Mouse (Mus musculus) limb, embryonic 10.5 days (tissue): ENCODE measurements around the gene Klf11. TPM values are rescaled to one million over a fixed set of nuclear protein-coding genes. Genes with fewer than 3 reads are reported as not detected.

ENCODE experiments used
- DNase-seq: peaks from one replicate; pipeline ENCODE4 v3.0.0-alpha.2; 2017; ENCODE audit warnings: low spot score
- H3K27ac ChIP-seq: fragments of 300-500 bp; sonication (generic); 2 replicates; pipeline ENCODE4 v1.5.1; 2016; ENCODE audit warnings: mild to moderate bottlenecking
- H3K27me3 ChIP-seq: fragments of 300-500 bp; sonication (generic); 2 replicates; pipeline ENCODE4 v1.6.1; 2016; ENCODE audit warnings: low read depth, mild to moderate bottlenecking; ENCODE audit not compliant: poor library complexity, severe bottlenecking
- H3K36me3 ChIP-seq: fragments of 300-500 bp; sonication (generic); 2 replicates; pipeline ENCODE4 v1.6.1; 2016; ENCODE audit warnings: mild to moderate bottlenecking, moderate library complexity
- H3K4me1 ChIP-seq: fragments of 300-500 bp; sonication (generic); 2 replicates; pipeline ENCODE4 v1.6.1; 2016
- H3K4me3 ChIP-seq: fragments of 300-500 bp; sonication (generic); 2 replicates; pipeline ENCODE4 v1.5.1; 2016; ENCODE audit warnings: mild to moderate bottlenecking, moderate library complexity
- H3K9me3 ChIP-seq: fragments of 300-500 bp; sonication (generic); replicated peaks from 2 replicates; pipeline ENCODE4 v1.6.1; 2016; ENCODE audit warnings: mild to moderate bottlenecking
- WGBS: fragments of 180-500 bp; shearing (Covaris S2); methylation state at CpG from one replicate; pipeline ENCODE4 v1.1.7; 2016; 5-methylcytosine and 5-hydroxymethylcytosine counted together
- polyA plus RNA-seq: library from polyadenylated mRNA; unstranded; fragments of >200 nt; fragmentation: Nextera tagmentation; extraction: Ambion mirVana; gene quantifications from 2 replicates; pipeline ENCODE4 v1.2.1, GENCODE M21; 2016

Klf11 gene
- polyA plus RNA-seq, 1 experiment from 2014 or later: 9.5 TPM

GRCm38 (mm10) chr12:24661100-24661499, 10.0 kb downstream of the Klf11 start:
- no peak overlapping the region for H3K4me3 ChIP-seq
- peaks cover 64% of the 10 kb centered on the region for H3K36me3 ChIP-seq
- H3K4me1 ChIP-seq: no peaks in the 10 kb centered on the region
- H3K9me3 ChIP-seq: no peaks in the 10 kb centered on the region
- no peak for DNase-seq
- no peak overlapping the region for H3K27ac ChIP-seq
- H3K27me3 ChIP-seq: no peaks in the 10 kb centered on the region
- 93% methylated on average over 4 of the region's 4 CpGs for WGBS

GRCm38 (mm10) chr12:24662131-24662530, 11.1 kb downstream of the Klf11 start:
- Histone ChIP-seq H3K36me3 (peaks cover 53% of the 10 kb centered on the region), H3K27ac (no peak overlapping the region), H3K4me3 (no peak overlapping the region), H3K9me3 (no peaks in the 10 kb centered on the region), H3K4me1 (no peaks in the 10 kb centered on the region), H3K27me3 (no peaks in the 10 kb centered on the region)
- no peak for DNase-seq
- 85% methylated on average over 5 of the region's 5 CpGs for WGBS

- DNase-seq: no peak
- Histone ChIP-seq H3K4me3 (peak overlapping the region; percentile 69), H3K4me1 (peaks cover 22% of the 10 kb centered on the region), H3K9me3 (no peaks in the 10 kb centered on the region), H3K36me3 (no peaks in the 10 kb centered on the region), H3K27ac (peak overlapping the region; percentile 70; the same call in 1 of the 2 replicates), H3K27me3 (peaks cover 68% of the 10 kb centered on the region)
- WGBS: 12% methylated on average over 9 of the region's 9 CpGs
These were observed 29.0 kb downstream of the Klf11 start for GRCm38 (mm10) chr12:24680096-24680491.

- peak; percentile 65 for DNase-seq
- Histone ChIP-seq H3K27ac (peak overlapping the region; percentile 70), H3K4me3 (peak overlapping the region; percentile 69), H3K9me3 (no peaks in the 10 kb centered on the region), H3K27me3 (peaks cover 69% of the 10 kb centered on the region), H3K36me3 (no peaks in the 10 kb centered on the region), H3K4me1 (peaks cover 22% of the 10 kb centered on the region)
- 1% methylated on average over 61 of the region's 61 CpGs for WGBS
These were observed 29.6 kb downstream of the Klf11 start for GRCm38 (mm10) chr12:24680492-24681285.

- no peaks in the 10 kb centered on the region for H3K9me3 ChIP-seq
- peak within 1 kb of the TSS; percentile 70 for H3K27ac ChIP-seq
- H3K4me3 ChIP-seq: peak within 1 kb of the TSS; percentile 69
- H3K27me3 ChIP-seq: peaks cover 74% of the 10 kb centered on the region
- H3K4me1 ChIP-seq: peaks cover 22% of the 10 kb centered on the region
- no peak for DNase-seq
- H3K36me3 ChIP-seq: no peaks in the 10 kb centered on the region
- WGBS: 2% methylated on average over 20 of the region's 20 CpGs
These were observed 30.4 kb downstream of the Klf11 start, which contains the start of gene Cys1 for GRCm38 (mm10) chr12:24681286-24682023. Gene Cys1, minus strand, starts transcription at chr12:24681813.

GRCm38 (mm10) chr12:24682563-24682962, 31.5 kb downstream of the Klf11 start:
- no peaks in the 10 kb centered on the region for H3K36me3 ChIP-seq
- DNase-seq: no peak
- H3K9me3 ChIP-seq: no peaks in the 10 kb centered on the region
- H3K4me3 ChIP-seq: no peak overlapping the region
- peaks cover 22% of the 10 kb centered on the region for H3K4me1 ChIP-seq
- 60% methylated on average over 8 of the region's 8 CpGs for WGBS
- H3K27ac ChIP-seq: no peak overlapping the region
- H3K27me3 ChIP-seq: peaks cover 79% of the 10 kb centered on the region

- no peak overlapping the region for H3K27ac ChIP-seq
- no peaks in the 10 kb centered on the region for H3K36me3 ChIP-seq
- peaks cover 77% of the 10 kb centered on the region for H3K27me3 ChIP-seq
- no peak overlapping the region for H3K4me3 ChIP-seq
- no peaks in the 10 kb centered on the region for H3K9me3 ChIP-seq
- DNase-seq: no peak
- H3K4me1 ChIP-seq: peaks cover 22% of the 10 kb centered on the region
- 78% methylated on average over 7 of the region's 7 CpGs for WGBS
These were observed 32.4 kb downstream of the Klf11 start for GRCm38 (mm10) chr12:24683461-24683860.

- H3K27ac ChIP-seq: no peak overlapping the region
- peaks cover 9% of the 10 kb centered on the region for H3K4me1 ChIP-seq
- H3K27me3 ChIP-seq: peaks cover 50% of the 10 kb centered on the region
- 79% methylated on average over 6 of the region's 6 CpGs for WGBS
- H3K4me3 ChIP-seq: no peak overlapping the region
- H3K36me3 ChIP-seq: no peaks in the 10 kb centered on the region
- H3K9me3 ChIP-seq: no peaks in the 10 kb centered on the region
- no peak for DNase-seq
These were observed 35.1 kb downstream of the Klf11 start for GRCm38 (mm10) chr12:24686038-24686695.

GRCm38 (mm10) chr12:24686696-24687346, 35.7 kb downstream of the Klf11 start:
- Histone ChIP-seq H3K9me3 (no peaks in the 10 kb centered on the region), H3K36me3 (no peaks in the 10 kb centered on the region), H3K27ac (no peak overlapping the region), H3K4me1 (peaks cover 2% of the 10 kb centered on the region), H3K4me3 (no peak overlapping the region), H3K27me3 (peaks cover 43% of the 10 kb centered on the region)
- 73% methylated on average over 11 of the region's 11 CpGs for whole genome bisulfite sequencing
- no peak for DNase-seq

GRCm38 (mm10) chr12:24690351-24690750, 39.3 kb downstream of the Klf11 start:
- H3K4me1 ChIP-seq: no peaks in the 10 kb centered on the region
- H3K9me3 ChIP-seq: no peaks in the 10 kb centered on the region
- H3K36me3 ChIP-seq: no peaks in the 10 kb centered on the region
- H3K4me3 ChIP-seq: no peak overlapping the region
- H3K27ac ChIP-seq: no peak overlapping the region
- H3K27me3 ChIP-seq: peaks cover 10% of the 10 kb centered on the region; the same call in 1 of the 2 replicates
- 90% methylated on average over 3 of the region's 3 CpGs for WGBS
- no peak for DNase-seq

GRCm38 (mm10) chr12:24696500-24697483, 45.7 kb downstream of the Klf11 start:
- H3K4me1 ChIP-seq: no peaks in the 10 kb centered on the region
- no peaks in the 10 kb centered on the region for H3K27me3 ChIP-seq
- WGBS: 44% methylated on average over 16 of the region's 16 CpGs
- H3K27ac ChIP-seq: no peak overlapping the region
- H3K36me3 ChIP-seq: no peaks in the 10 kb centered on the region
- peak; percentile 91 for DNase-seq
- no peaks in the 10 kb centered on the region for H3K9me3 ChIP-seq
- H3K4me3 ChIP-seq: no peak overlapping the region
